11 mouse cellular contexts compared by ENCODE assay signal in the genomic region with DNA sequence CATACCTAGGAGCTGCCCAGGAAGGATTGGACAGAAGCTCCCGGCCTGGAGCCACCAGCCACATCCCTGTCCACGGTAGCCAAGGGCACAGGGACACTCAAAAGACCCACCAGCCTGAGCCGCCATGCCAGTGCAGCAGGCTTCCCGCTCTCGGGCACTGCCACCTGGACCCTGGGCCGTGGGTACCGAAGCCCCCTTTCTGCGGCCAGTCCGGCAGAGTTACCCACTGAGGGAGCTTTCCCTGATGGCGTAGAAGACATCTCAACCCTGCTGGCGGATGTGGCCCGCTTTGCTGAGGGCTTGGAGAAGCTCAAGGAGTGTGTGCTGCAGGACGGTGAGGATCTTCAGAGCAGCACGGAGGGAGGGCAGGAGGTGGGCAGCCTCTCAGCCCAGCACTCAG. TPM values are rescaled to one million over a fixed set of nuclear protein-coding genes. Genes with fewer than 3 reads are reported as not detected.
DNase-seq lines count a peak whose midpoint lies in the region; ATAC-seq lines count a peak whose summit lies in the region.
"Had no signal": no experiment of that assay in that cellular context is flagged by ENCODE, and none has a peak within 500 bp of the region (broad histone marks: within the 10 kb centered on the region; RNA-seq: fewer than 3 reads in every experiment).

No protein-coding gene starts in this region.

- no peaks in the 10 kb centered on the region for H3K9me3 ChIP-seq in heart, embryonic 12.5 days (replicated peaks)
- no peaks in the 10 kb centered on the region for H3K9me3 ChIP-seq in liver, embryonic 16.5 days (replicated peaks; ENCODE audit: control insufficient read depth, low read length)
- H3K9me3 ChIP-seq: hindbrain, embryonic 13.5 days; limb, embryonic 12.5 days had no signal

- H3K9ac ChIP-seq in heart, embryonic 12.5 days: no peak overlapping the region
- peak overlapping the region; percentile 61 for H3K9ac ChIP-seq in liver, embryonic 16.5 days (ENCODE audit: low read depth, low read length)
- H3K9ac ChIP-seq: hindbrain, embryonic 13.5 days; limb, embryonic 12.5 days had no signal

- H3K27me3 ChIP-seq in heart, embryonic 12.5 days (replicated peaks): peaks cover 39% of the 10 kb centered on the region
- H3K27me3 ChIP-seq in liver, embryonic 16.5 days (ENCODE audit: control insufficient read depth, insufficient read depth, low read depth, low read length): peaks cover 2% of the 10 kb centered on the region; the same call in 1 of the 2 replicates

- ATAC-seq in heart, embryonic 12.5 days (ENCODE audit: insufficient number of reproducible peaks, low FRiP score): no peak
- ATAC-seq in liver, embryonic 16.5 days (ENCODE audit: low read depth): no peak
- ATAC-seq: forebrain, embryonic 14.5 days had no signal

- H3K4me2 ChIP-seq in heart, embryonic 12.5 days: peak overlapping the region; percentile 23; the same call in 1 of the 2 replicates
- H3K4me2 ChIP-seq in liver, embryonic 16.5 days (ENCODE audit: low read depth, low read length): peak overlapping the region; percentile 65
- H3K4me2 ChIP-seq: hindbrain, embryonic 13.5 days had no signal

- H3K36me3 ChIP-seq in heart, embryonic 12.5 days: peaks cover 10% of the 10 kb centered on the region; the same call in 1 of the 2 replicates
- peaks cover 16% of the 10 kb centered on the region; the same call in 1 of the 2 replicates for H3K36me3 ChIP-seq in liver, embryonic 16.5 days (ENCODE audit: control insufficient read depth, insufficient read depth)

- no peak for DNase-seq in heart, adult 8-10 months (ENCODE audit: low spot score)
- DNase-seq in spleen, postnatal 10 days (ENCODE audit: low spot score in 2 of 2): peak; percentile 58 to 69
- no peak for DNase-seq in spleen, adult 12 weeks (ENCODE audit: low spot score)
- peak; percentile 70 for DNase-seq in thymus, postnatal 4 days
- no peak for DNase-seq in left cerebral cortex, postnatal 25 days (ENCODE audit: low spot score in 2 of 2)
- DNase-seq in layer of hippocampus, postnatal 36 days: no peak

- H3K4me3 ChIP-seq in heart, embryonic 12.5 days: no peak overlapping the region
- peak overlapping the region; percentile 60 for H3K4me3 ChIP-seq in liver, embryonic 16.5 days (ENCODE audit: low read depth, low read length)
- H3K4me3 ChIP-seq: hindbrain, embryonic 13.5 days; limb, embryonic 12.5 days had no signal

- H3K27ac ChIP-seq in heart, embryonic 12.5 days (ENCODE audit: poor library complexity, severe bottlenecking): no peak overlapping the region
- H3K27ac ChIP-seq in liver, embryonic 16.5 days (ENCODE audit: low read length): peak overlapping the region; percentile 63
- H3K27ac ChIP-seq: hindbrain, embryonic 13.5 days; limb, embryonic 12.5 days had no signal

- intact Hi-C loops in left cerebral cortex, postnatal 25 days (cut with DNase I): no loop called here

- WGBS in heart, embryonic 12.5 days: 77% methylated on average over 14 of the region's 14 CpGs
- 32% methylated on average over 14 of the region's 14 CpGs for WGBS in liver, embryonic 16.5 days (ENCODE audit: insufficient replicate concordance)

- H3K4me1 ChIP-seq in heart, embryonic 12.5 days (replicated peaks): peaks cover 29% of the 10 kb centered on the region
- peaks cover 37% of the 10 kb centered on the region for H3K4me1 ChIP-seq in liver, embryonic 16.5 days (ENCODE audit: control insufficient read depth, low read depth, low read length)

RNA-seq across cellular contexts. Expression of a gene that starts 1.3 kb away (rescaled TPM):
- polyA plus RNA-seq in heart, embryonic 12.5 days (2016; fragmentation: Nextera tagmentation; extraction: Ambion mirVana): 7.5 and 8.5 TPM in 2 replicates
- total RNA-seq in heart, adult 8-10 months (2022): 1 to 10 TPM; 2.9 to 5.1 (median 3.4) TPM
- 16.6 and 17.3 TPM in 2 replicates for polyA plus RNA-seq in liver, embryonic 16.5 days (2015; fragmentation: Nextera tagmentation; extraction: Ambion mirVana)
- total RNA-seq in left cerebral cortex, postnatal 25 days (2021): 1 to 10 TPM; 3.6 to 4.0 TPM
- 1 to 10 TPM; 3.2 to 4.2 TPM for total RNA-seq in layer of hippocampus, postnatal 36 days (2021)

RNA-seq across cellular contexts. Expression of a gene that starts 21.5 kb away (rescaled TPM):
- polyA plus RNA-seq in heart, embryonic 12.5 days (2016; fragmentation: Nextera tagmentation; extraction: Ambion mirVana): 4.5 and 5.1 TPM in 2 replicates
- total RNA-seq in heart, adult 8-10 months (2022): 1 to 10 TPM; 7.5 to 8.5 (median 8.0) TPM
- 8.6 and 9.0 TPM in 2 replicates for polyA plus RNA-seq in liver, embryonic 16.5 days (2015; fragmentation: Nextera tagmentation; extraction: Ambion mirVana)
- 10 to 100 TPM; 10.9 to 12.3 TPM for total RNA-seq in left cerebral cortex, postnatal 25 days (2021)
- total RNA-seq in layer of hippocampus, postnatal 36 days (2021): 10 to 100 TPM; 10.9 to 11.0 TPM

RNA-seq across cellular contexts. Expression of a gene that starts 21.8 kb away (rescaled TPM):
- polyA plus RNA-seq in heart, embryonic 12.5 days (2016; fragmentation: Nextera tagmentation; extraction: Ambion mirVana): 132 and 135 TPM in 2 replicates
- 100 to 1,000 TPM in 2 of 4 experiments, 10 to 100 TPM in 2; 91.7 to 106 (median 100) TPM for total RNA-seq in heart, adult 8-10 months (2022)
- polyA plus RNA-seq in liver, embryonic 16.5 days (2015; fragmentation: Nextera tagmentation; extraction: Ambion mirVana): 66.8 and 70.1 TPM in 2 replicates
- total RNA-seq in left cerebral cortex, postnatal 25 days (2021): 10 to 100 TPM; 71.3 to 74.8 TPM
- total RNA-seq in layer of hippocampus, postnatal 36 days (2021): 10 to 100 TPM; 74.8 to 86.0 TPM

RNA-seq across cellular contexts. Expression of a gene that starts 29.2 kb away (rescaled TPM):
- 677 and 717 TPM in 2 replicates for polyA plus RNA-seq in heart, embryonic 12.5 days (2016; fragmentation: Nextera tagmentation; extraction: Ambion mirVana)
- 1,000 to 10,000 TPM; 1,048 to 1,125 (median 1,067) TPM for total RNA-seq in heart, adult 8-10 months (2022)
- polyA plus RNA-seq in liver, embryonic 16.5 days (2015; fragmentation: Nextera tagmentation; extraction: Ambion mirVana): 553 and 567 TPM in 2 replicates
- 100 to 1,000 TPM; 504 to 528 TPM for total RNA-seq in left cerebral cortex, postnatal 25 days (2021)
- 100 to 1,000 TPM; 445 to 446 TPM for total RNA-seq in layer of hippocampus, postnatal 36 days (2021)

RNA-seq across cellular contexts. Expression of a gene that starts 29.4 kb away (rescaled TPM):
- polyA plus RNA-seq in heart, embryonic 12.5 days (2016; fragmentation: Nextera tagmentation; extraction: Ambion mirVana): 302 and 307 TPM in 2 replicates
- 10 to 100 TPM; 27.1 to 35.7 (median 33.3) TPM for total RNA-seq in heart, adult 8-10 months (2022)
- polyA plus RNA-seq in liver, embryonic 16.5 days (2015; fragmentation: Nextera tagmentation; extraction: Ambion mirVana): 42.5 and 44.9 TPM in 2 replicates
- total RNA-seq in left cerebral cortex, postnatal 25 days (2021): 1 to 10 TPM; 6.0 to 8.2 TPM
- 1 to 10 TPM; 5.5 to 6.6 TPM for total RNA-seq in layer of hippocampus, postnatal 36 days (2021)

Comparison
In these comparisons a context has a peak if more than half of its experiments do, and no peak if none do; other contexts are left out.
1. DNase-seq: peak in spleen, postnatal 10 days (2 of 2) and thymus, postnatal 4 days (single experiment); none in heart, adult 8-10 months (single experiment), spleen, adult 12 weeks (single experiment), left cerebral cortex, postnatal 25 days (0 of 2) and layer of hippocampus, postnatal 36 days (0 of 2).